Mouse (Mus musculus): Measurements from ENCODE around the gene Snx5. TPM values are rescaled to one million over a fixed set of nuclear protein-coding genes. Genes with fewer than 3 reads are reported as not detected.

Gene Snx5
- polyA plus RNA-seq, 1 experiment from 2014 or later = 139 TPM

GRCm38 (mm10) chr2:144264398-144265119 is 6.1 kb downstream of the Snx5 start:
- H3K4me2 ChIP-seq (ENCODE audit: low read depth, severe bottlenecking) = no peak overlapping the region
- H3K27me3 ChIP-seq (ENCODE audit: control insufficient read depth, insufficient read depth, low read length) = no peaks in the 10 kb centered on the region
- H3K9me3 ChIP-seq (ENCODE audit: control insufficient read depth, low read length) = no peaks in the 10 kb centered on the region
- no peaks in the 10 kb centered on the region; the same call in 1 of the 2 replicates for H3K4me1 ChIP-seq (ENCODE audit: control insufficient read depth, insufficient read depth, low read length)
- DNase-seq (ENCODE audit: low spot score) (no peak), ATAC-seq (ENCODE audit: insufficient number of reproducible peaks, low FRiP score, low TSS enrichment, low read depth) (no peak)
- H3K4me3 ChIP-seq (ENCODE audit: low read depth, low read length) = no peak overlapping the region
- no peak overlapping the region for H3K9ac ChIP-seq (ENCODE audit: low read length)
- H3K27ac ChIP-seq (replicated peaks; ENCODE audit: low read depth, low read length) = no peak overlapping the region
- WGBS = 81% methylated on average over 5 of the region's 5 CpGs
- H3K36me3 ChIP-seq (ENCODE audit: control insufficient read depth, insufficient read depth, low read length) = 0 out of 2 replicates have a peak, but pooled peaks cover 3% of the 10 kb centered on the region

GRCm38 (mm10) chr2:144262837-144263236 is 7.9 kb downstream of the Snx5 start:
- Histone ChIP-seq H3K9me3 (ENCODE audit: control insufficient read depth, low read length) (no peaks in the 10 kb centered on the region), H3K9ac (ENCODE audit: low read length) (no peak overlapping the region), H3K4me3 (ENCODE audit: low read depth, low read length) (no peak overlapping the region), H3K4me2 (ENCODE audit: low read depth, severe bottlenecking) (no peak overlapping the region), H3K27ac (replicated peaks; ENCODE audit: low read depth, low read length) (no peak overlapping the region), H3K36me3 (ENCODE audit: control insufficient read depth, insufficient read depth, low read length) (peaks cover 11% of the 10 kb centered on the region; the same call in 1 of the 2 replicates), H3K4me1 (ENCODE audit: control insufficient read depth, insufficient read depth, low read length) (no peaks in the 10 kb centered on the region; the same call in 1 of the 2 replicates), H3K27me3 (ENCODE audit: control insufficient read depth, insufficient read depth, low read length) (no peaks in the 10 kb centered on the region)
- WGBS = 89% methylated on average over 2 of the region's 2 CpGs
- ATAC-seq (ENCODE audit: insufficient number of reproducible peaks, low FRiP score, low TSS enrichment, low read depth) = no peak
- no peak for DNase-seq (ENCODE audit: low spot score)

- H3K4me2 ChIP-seq (ENCODE audit: low read depth, severe bottlenecking) = no peak overlapping the region
Measured at GRCm38 (mm10) chr2:144250111-144250510, 20.6 kb downstream of the Snx5 start.

GRCm38 (mm10) chr2:144248613-144249376 is 21.9 kb downstream of the Snx5 start:
- DNase-seq (ENCODE audit: low spot score) = peak; percentile 25
- H3K36me3 ChIP-seq (ENCODE audit: control insufficient read depth, insufficient read depth, low read length) = peaks cover 16% of the 10 kb centered on the region; the same call in 1 of the 2 replicates
- WGBS = 35% methylated on average over 4 of the region's 4 CpGs

More at GRCm38 (mm10) chr2:144250111-144250510, 20.6 kb downstream of the Snx5 start:
- H3K4me1 ChIP-seq (ENCODE audit: control insufficient read depth, insufficient read depth, low read length) = peaks cover 12% of the 10 kb centered on the region
- H3K36me3 ChIP-seq (ENCODE audit: control insufficient read depth, insufficient read depth, low read length) = peaks cover 19% of the 10 kb centered on the region; the same call in 1 of the 2 replicates
- ATAC-seq (ENCODE audit: insufficient number of reproducible peaks, low FRiP score, low TSS enrichment, low read depth) (no peak), DNase-seq (ENCODE audit: low spot score) (no peak)
- no peak overlapping the region for H3K27ac ChIP-seq (replicated peaks; ENCODE audit: low read depth, low read length)
- H3K27me3 ChIP-seq (ENCODE audit: control insufficient read depth, insufficient read depth, low read length) = no peaks in the 10 kb centered on the region
- H3K4me3 ChIP-seq (ENCODE audit: low read depth, low read length) = no peak overlapping the region
- no peak overlapping the region for H3K9ac ChIP-seq (ENCODE audit: low read length)
- H3K9me3 ChIP-seq (ENCODE audit: control insufficient read depth, low read length) = no peaks in the 10 kb centered on the region

GRCm38 (mm10) chr2:144247337-144247978 is 23.2 kb downstream of the Snx5 start:
- Histone ChIP-seq H3K9ac (ENCODE audit: low read length) (no peak overlapping the region), H3K9me3 (ENCODE audit: control insufficient read depth, low read length) (no peaks in the 10 kb centered on the region), H3K27ac (replicated peaks; ENCODE audit: low read depth, low read length) (no peak overlapping the region), H3K4me3 (ENCODE audit: low read depth, low read length) (no peak overlapping the region), H3K36me3 (ENCODE audit: control insufficient read depth, insufficient read depth, low read length) (peaks cover 9% of the 10 kb centered on the region; the same call in 1 of the 2 replicates), H3K27me3 (ENCODE audit: control insufficient read depth, insufficient read depth, low read length) (no peaks in the 10 kb centered on the region), H3K4me1 (ENCODE audit: control insufficient read depth, insufficient read depth, low read length) (peaks cover 12% of the 10 kb centered on the region), H3K4me2 (ENCODE audit: low read depth, severe bottlenecking) (no peak overlapping the region)
- 47% methylated on average over 5 of the region's 5 CpGs for WGBS
- DNase-seq (ENCODE audit: low spot score) (no peak), ATAC-seq (ENCODE audit: insufficient number of reproducible peaks, low FRiP score, low TSS enrichment, low read depth) (no peak)

More at GRCm38 (mm10) chr2:144248613-144249376, 21.9 kb downstream of the Snx5 start:
- no peak overlapping the region for H3K27ac ChIP-seq (replicated peaks; ENCODE audit: low read depth, low read length)
- no peaks in the 10 kb centered on the region for H3K27me3 ChIP-seq (ENCODE audit: control insufficient read depth, insufficient read depth, low read length)
- no peaks in the 10 kb centered on the region for H3K9me3 ChIP-seq (ENCODE audit: control insufficient read depth, low read length)
- peak; percentile 18; the same call in 1 of the 2 replicates for ATAC-seq (ENCODE audit: insufficient number of reproducible peaks, low FRiP score, low TSS enrichment, low read depth)
- H3K9ac ChIP-seq (ENCODE audit: low read length) = no peak overlapping the region
- H3K4me2 ChIP-seq (ENCODE audit: low read depth, severe bottlenecking) = no peak overlapping the region
- peaks cover 12% of the 10 kb centered on the region for H3K4me1 ChIP-seq (ENCODE audit: control insufficient read depth, insufficient read depth, low read length)
- H3K4me3 ChIP-seq (ENCODE audit: low read depth, low read length) = no peak overlapping the region

GRCm38 (mm10) chr2:144246270-144246669 is 24.4 kb downstream of the Snx5 start:
- ATAC-seq (ENCODE audit: insufficient number of reproducible peaks, low FRiP score, low TSS enrichment, low read depth) (no peak), DNase-seq (ENCODE audit: low spot score) (no peak)
- Histone ChIP-seq H3K9me3 (ENCODE audit: control insufficient read depth, low read length) (no peaks in the 10 kb centered on the region), H3K9ac (ENCODE audit: low read length) (no peak overlapping the region), H3K36me3 (ENCODE audit: control insufficient read depth, insufficient read depth, low read length) (peaks cover 7% of the 10 kb centered on the region; the same call in 1 of the 2 replicates), H3K27me3 (ENCODE audit: control insufficient read depth, insufficient read depth, low read length) (no peaks in the 10 kb centered on the region), H3K4me2 (ENCODE audit: low read depth, severe bottlenecking) (no peak overlapping the region), H3K4me3 (ENCODE audit: low read depth, low read length) (no peak overlapping the region), H3K4me1 (ENCODE audit: control insufficient read depth, insufficient read depth, low read length) (peaks cover 12% of the 10 kb centered on the region), H3K27ac (replicated peaks; ENCODE audit: low read depth, low read length) (no peak overlapping the region)
- WGBS = 77% methylated on average over 2 of the region's 2 CpGs

- Histone ChIP-seq H3K9me3 (ENCODE audit: control insufficient read depth, low read length) (no peaks in the 10 kb centered on the region), H3K4me3 (ENCODE audit: low read depth, low read length) (no peak overlapping the region), H3K9ac (ENCODE audit: low read length) (no peak overlapping the region), H3K4me2 (ENCODE audit: low read depth, severe bottlenecking) (no peak overlapping the region), H3K36me3 (ENCODE audit: control insufficient read depth, insufficient read depth, low read length) (peaks cover 5% of the 10 kb centered on the region; the same call in 1 of the 2 replicates), H3K27ac (replicated peaks; ENCODE audit: low read depth, low read length) (no peak overlapping the region), H3K27me3 (ENCODE audit: control insufficient read depth, insufficient read depth, low read length) (no peaks in the 10 kb centered on the region), H3K4me1 (ENCODE audit: control insufficient read depth, insufficient read depth, low read length) (peaks cover 12% of the 10 kb centered on the region)
- DNase-seq (ENCODE audit: low spot score) (peak; percentile 44), ATAC-seq (ENCODE audit: insufficient number of reproducible peaks, low FRiP score, low TSS enrichment, low read depth) (no peak)
- 47% methylated on average over 7 of the region's 7 CpGs for WGBS
Measured at GRCm38 (mm10) chr2:144245464-144245863, 25.2 kb downstream of the Snx5 start.

Data from limb, embryonic 11.5 days (tissue).